Mouse (Mus musculus): ENCODE results near the gene Agpat3. TPM values are rescaled to one million over a fixed set of nuclear protein-coding genes. Genes with fewer than 3 reads are reported as not detected.

Agpat3 gene
- total and polyA plus RNA-seq, 3 experiments, result 0.07 TPM; not detected in 2

DNA sequence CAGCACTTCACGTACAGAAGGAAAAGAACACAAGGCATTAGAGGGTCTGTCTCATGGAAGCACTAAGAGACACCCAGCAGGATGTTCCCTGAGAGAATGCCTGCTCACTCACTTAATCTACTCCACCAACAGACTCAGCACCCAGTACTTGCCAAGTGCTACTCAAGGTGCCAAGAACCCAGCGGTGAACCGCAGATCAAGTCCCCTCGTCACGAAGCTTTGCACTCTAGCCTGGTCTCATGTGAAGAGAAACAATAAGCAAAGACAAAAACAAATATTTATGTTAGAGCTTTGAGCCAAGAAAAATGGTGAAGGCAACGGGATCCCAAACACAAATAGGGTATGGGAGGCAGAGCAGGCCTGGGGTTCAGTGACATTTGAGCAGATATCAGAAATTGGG lies 113.4 kb downstream of the Agpat3 start:
- peaks cover 51% of the 10 kb centered on the region for H3K79me2 ChIP-seq (ENCODE audit: control insufficient read depth, insufficient read depth, low read length, poor library complexity)
- no peak for TF ChIP-seq USF2 (IDR thresholded peaks at IDR 0.05; ENCODE audit: borderline replicate concordance in 1 of 2, insufficient read depth in 1 of 2, low read depth in 1 of 2, low read length in 2 of 2)
- TF ChIP-seq NRF1 (IDR thresholded peaks at IDR 0.05; ENCODE audit: insufficient read depth, low read depth, low read length, poor library complexity, severe bottlenecking), result no peak
- TF ChIP-seq USF1 (IDR thresholded peaks at IDR 0.05; ENCODE audit: low read depth, low read length), result no peak
- TF ChIP-seq MAX (IDR thresholded peaks at IDR 0.05; ENCODE audit: low read length), result no peak
- no peak for TF ChIP-seq POLR2A (IDR thresholded peaks at IDR 0.05; ENCODE audit: control insufficient read depth in 1 of 2, insufficient read depth in 1 of 2, low read depth in 1 of 2, low read length in 2 of 2, poor library complexity in 1 of 2)
- TF ChIP-seq ZMIZ1 (IDR thresholded peaks at IDR 0.05; ENCODE audit: low read depth, low read length), result no peak
- TF ChIP-seq RAD21 (IDR thresholded peaks at IDR 0.05; ENCODE audit: low read depth, low read length), result no peak
- TF ChIP-seq MYB (IDR thresholded peaks at IDR 0.05; ENCODE audit: low read depth, low read length), result no peak
- TF ChIP-seq EP300 (IDR thresholded peaks at IDR 0.05; ENCODE audit: low read depth in 1 of 2, low read length in 2 of 2), result no peak
- TF ChIP-seq MYC (IDR thresholded peaks at IDR 0.05; ENCODE audit: low read depth, low read length), result no peak
- no peak for TF ChIP-seq ZC3H11A (IDR thresholded peaks at IDR 0.05; ENCODE audit: low read depth, low read length)
- TF ChIP-seq BHLHE40 (IDR thresholded peaks at IDR 0.05; ENCODE audit: borderline replicate concordance, low read depth, low read length), result no peak
- TF ChIP-seq KAT2A (conservative IDR thresholded peaks at IDR 0.05; ENCODE audit: low read depth, low read length), result no peak
- no peak overlapping the region for H3K4me3 ChIP-seq (ENCODE audit: control insufficient read depth in 1 of 2, insufficient read depth in 1 of 2, low read depth in 2 of 2, low read length in 2 of 2)
- no peaks in the 10 kb centered on the region for H3K9me3 ChIP-seq (replicated peaks; ENCODE audit: insufficient read depth, low read length)
- no peak overlapping the region for H3K9ac ChIP-seq (ENCODE audit: control insufficient read depth, low read depth, low read length, poor library complexity, severe bottlenecking)
- peaks cover 3 to 17% of the 10 kb centered on the region in 2 experiments; a peak in 3 of 4 replicates for H3K36me3 ChIP-seq (ENCODE audit: control insufficient read depth in 1 of 2, insufficient read depth in 2 of 2, low read length in 2 of 2)
- no peaks in the 10 kb centered on the region for H3K27me3 ChIP-seq (ENCODE audit: control insufficient read depth in 1 of 2, insufficient read depth in 2 of 2, low read length in 2 of 2)
- H3K27ac ChIP-seq (ENCODE audit: control insufficient read depth, low read depth, low read length), result no peak overlapping the region
- DNase-seq (ENCODE audit: low read depth, low spot score), result no peak
- peaks cover 2 to 13% of the 10 kb centered on the region in 2 experiments; a peak in 2 of 4 replicates for H3K4me1 ChIP-seq (ENCODE audit: control insufficient read depth in 1 of 2, insufficient read depth in 2 of 2, low read length in 2 of 2)

DNA sequence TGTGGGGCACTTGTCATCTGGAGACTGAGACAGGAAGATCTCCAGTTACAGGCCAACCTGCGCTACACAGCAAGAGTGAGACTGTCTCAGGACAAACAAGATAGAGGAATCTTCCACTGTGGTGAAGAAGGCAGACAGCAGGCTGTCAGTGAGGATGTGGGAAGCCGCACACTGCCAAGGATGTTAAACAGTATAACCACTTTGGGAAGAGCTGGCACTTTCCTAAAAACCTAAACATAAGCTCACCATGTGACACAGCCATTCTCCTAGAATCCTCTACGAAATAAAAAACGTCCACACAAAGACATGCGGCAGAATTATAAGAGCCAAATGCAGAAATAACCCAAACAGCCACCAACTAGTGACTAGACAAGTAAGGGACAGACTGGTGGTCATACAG lies 114.0 kb downstream of the Agpat3 start:
- TF ChIP-seq MAX (IDR thresholded peaks at IDR 0.05; ENCODE audit: low read length), result no peak
- TF ChIP-seq NELFE (IDR thresholded peaks at IDR 0.05; ENCODE audit: low read depth, low read length), result no peak
- no peak for TF ChIP-seq UBTF (IDR thresholded peaks at IDR 0.05; ENCODE audit: borderline replicate concordance, insufficient read depth, low read depth, low read length)
- TF ChIP-seq ZMIZ1 (IDR thresholded peaks at IDR 0.05; ENCODE audit: low read depth, low read length), result no peak
- TF ChIP-seq TAL1 (IDR thresholded peaks at IDR 0.05; ENCODE audit: low read length), result no peak
- TF ChIP-seq GATA1 (IDR thresholded peaks at IDR 0.05; ENCODE audit: low read depth, low read length), result no peak
- TF ChIP-seq BHLHE40 (IDR thresholded peaks at IDR 0.05; ENCODE audit: borderline replicate concordance, low read depth, low read length), result no peak
- peaks cover 2 to 7% of the 10 kb centered on the region in 2 experiments; a peak in 1 of 4 replicates for H3K4me1 ChIP-seq (ENCODE audit: control insufficient read depth in 1 of 2, insufficient read depth in 2 of 2, low read length in 2 of 2)
- no peaks in the 10 kb centered on the region for H3K27me3 ChIP-seq (ENCODE audit: control insufficient read depth in 1 of 2, insufficient read depth in 2 of 2, low read length in 2 of 2)
- H3K27ac ChIP-seq (ENCODE audit: control insufficient read depth, low read depth, low read length), result no peak overlapping the region
- H3K9me3 ChIP-seq (replicated peaks; ENCODE audit: insufficient read depth, low read length), result no peaks in the 10 kb centered on the region
- H3K79me2 ChIP-seq (ENCODE audit: control insufficient read depth, insufficient read depth, low read length, poor library complexity), result peaks cover 47% of the 10 kb centered on the region
- H3K9ac ChIP-seq (ENCODE audit: control insufficient read depth, low read depth, low read length, poor library complexity, severe bottlenecking), result no peak overlapping the region
- no peak overlapping the region for H3K4me3 ChIP-seq (ENCODE audit: control insufficient read depth in 1 of 2, insufficient read depth in 1 of 2, low read depth in 2 of 2, low read length in 2 of 2)
- H3K36me3 ChIP-seq (ENCODE audit: control insufficient read depth in 1 of 2, insufficient read depth in 2 of 2, low read length in 2 of 2), result peaks cover 3 to 14% of the 10 kb centered on the region in 2 experiments; a peak in 3 of 4 replicates
- DNase-seq (ENCODE audit: low read depth, low spot score), result no peak

Data from MEL (cell line).